Mouse (Mus musculus) forebrain, embryonic 15.5 days (tissue): ENCODE data around the gene Adamts15. TPM values are rescaled to one million over a fixed set of nuclear protein-coding genes. Genes with fewer than 3 reads are reported as not detected.

ENCODE experiments used
- ATAC-seq: fragments of 200-750 bp; cut with Nextera tagmentation; replicated peaks from 2 replicates; pipeline ENCODE4 v1.8.0; 2017; ENCODE audit warnings: mild to moderate bottlenecking, moderate TSS enrichment, moderate library complexity
- H3K27ac ChIP-seq: fragments of 300-500 bp; sonication (generic); replicated peaks from 2 replicates; pipeline ENCODE4 v1.5.1; 2015; ENCODE audit warnings: mild to moderate bottlenecking, inconsistent platforms
- H3K27me3 ChIP-seq: fragments of 300-500 bp; sonication (generic); 2 replicates; pipeline ENCODE4 v1.6.1; 2015; ENCODE audit warnings: inconsistent platforms
- H3K36me3 ChIP-seq: fragments of 300-500 bp; sonication (generic); 2 replicates; pipeline ENCODE4 v1.6.1; 2015; ENCODE audit warnings: mild to moderate bottlenecking, inconsistent platforms
- H3K4me1 ChIP-seq: fragments of 300-500 bp; sonication (generic); 2 replicates; pipeline ENCODE4 v1.6.1; 2015; ENCODE audit warnings: inconsistent platforms
- H3K4me2 ChIP-seq: fragments of 300-500 bp; sonication (generic); replicated peaks from 2 replicates; pipeline ENCODE4 v1.6.1; 2015; ENCODE audit warnings: mild to moderate bottlenecking, inconsistent platforms
- H3K4me3 ChIP-seq: fragments of 300-500 bp; sonication (generic); 2 replicates; pipeline ENCODE4 v1.5.1; 2015; ENCODE audit warnings: mild to moderate bottlenecking, inconsistent platforms
- H3K9ac ChIP-seq: fragments of 300-500 bp; sonication (generic); replicated peaks from 2 replicates; pipeline ENCODE4 v1.6.1; 2015; ENCODE audit warnings: mild to moderate bottlenecking, inconsistent platforms
- H3K9me3 ChIP-seq: fragments of 300-500 bp; sonication (generic); 2 replicates; pipeline ENCODE4 v1.6.1; 2016; ENCODE audit warnings: inconsistent platforms
- WGBS: fragments of 180-500 bp; shearing (Covaris S2); methylation state at CpG from one replicate; pipeline ENCODE4 v1.1.7; 2015; ENCODE audit warnings: mixed read lengths; 5-methylcytosine and 5-hydroxymethylcytosine counted together
- polyA plus RNA-seq: library from polyadenylated mRNA; unstranded; fragments of >200 nt; fragmentation: Nextera tagmentation; extraction: Ambion mirVana; gene quantifications from 2 replicates; pipeline ENCODE4 v1.2.1, GENCODE M21; 2015

The Adamts15 gene
- polyA plus RNA-seq, 1 experiment from 2014 or later, result 3.5 TPM

- WGBS, result 63% methylated on average over 1 of the region's 1 CpGs
- H3K4me1 ChIP-seq, result peaks cover 15% of the 10 kb centered on the region
Observed at GRCm38 (mm10) chr9:30945276-30945675, 23.0 kb upstream of the Adamts15 start.

DNA sequence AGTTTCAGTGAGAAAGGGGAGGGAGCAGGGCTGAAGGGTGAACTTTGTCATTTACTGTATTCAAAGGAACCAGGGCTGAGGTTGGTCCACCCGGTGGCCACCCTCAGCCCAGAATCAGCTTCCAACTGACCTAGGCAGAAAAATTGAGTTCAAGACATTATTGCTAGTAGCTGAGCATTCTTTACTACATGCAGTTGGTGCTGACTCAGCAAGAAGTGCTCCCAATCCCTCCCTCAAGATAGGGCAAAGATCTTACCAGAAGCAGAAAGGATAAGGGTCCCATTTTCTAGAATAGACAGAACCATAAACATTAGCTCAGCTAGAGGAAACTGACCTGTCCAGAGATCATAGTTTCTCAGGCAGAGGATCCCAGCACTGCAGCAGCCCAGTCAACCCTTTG, 22.0 kb upstream of the Adamts15 start:
- ATAC-seq, result no peak
- 0 out of 2 replicates have a peak overlapping the region, but pooled peaks have one; percentile 90 for H3K4me2 ChIP-seq
- WGBS, result 28% methylated on average over 1 of the region's 1 CpGs

More at GRCm38 (mm10) chr9:30945276-30945675, 23.0 kb upstream of the Adamts15 start:
- no peak for ATAC-seq
- Histone ChIP-seq H3K9me3 (no peaks in the 10 kb centered on the region), H3K4me3 (no peak overlapping the region), H3K27ac (no peak overlapping the region), H3K9ac (no peak overlapping the region), H3K4me2 (no peak overlapping the region), H3K36me3 (no peaks in the 10 kb centered on the region), H3K27me3 (peaks cover 39% of the 10 kb centered on the region)

GRCm38 (mm10) chr9:30943341-30943740, 21.1 kb upstream of the Adamts15 start:
- H3K4me3 ChIP-seq, result peak overlapping the region; percentile 57
- H3K9me3 ChIP-seq, result no peaks in the 10 kb centered on the region
- peaks cover 39% of the 10 kb centered on the region for H3K27me3 ChIP-seq
- peak overlapping the region; percentile 90 for H3K4me2 ChIP-seq
- H3K36me3 ChIP-seq, result no peaks in the 10 kb centered on the region
- H3K9ac ChIP-seq, result peak overlapping the region; percentile 66
- no peak overlapping the region for H3K27ac ChIP-seq
- 0 out of 2 replicates have a peak, but pooled peaks have one; percentile 4 for ATAC-seq
- peaks cover 15% of the 10 kb centered on the region for H3K4me1 ChIP-seq
- WGBS, result 2% methylated on average over 14 of the region's 14 CpGs

More for the DNA sequence above, 22.0 kb upstream of the Adamts15 start:
- Histone ChIP-seq H3K36me3 (no peaks in the 10 kb centered on the region), H3K4me3 (no peak overlapping the region; the same call in 1 of the 2 replicates), H3K9ac (no peak overlapping the region), H3K4me1 (peaks cover 15% of the 10 kb centered on the region), H3K27me3 (peaks cover 39% of the 10 kb centered on the region), H3K9me3 (no peaks in the 10 kb centered on the region), H3K27ac (no peak overlapping the region)

DNA sequence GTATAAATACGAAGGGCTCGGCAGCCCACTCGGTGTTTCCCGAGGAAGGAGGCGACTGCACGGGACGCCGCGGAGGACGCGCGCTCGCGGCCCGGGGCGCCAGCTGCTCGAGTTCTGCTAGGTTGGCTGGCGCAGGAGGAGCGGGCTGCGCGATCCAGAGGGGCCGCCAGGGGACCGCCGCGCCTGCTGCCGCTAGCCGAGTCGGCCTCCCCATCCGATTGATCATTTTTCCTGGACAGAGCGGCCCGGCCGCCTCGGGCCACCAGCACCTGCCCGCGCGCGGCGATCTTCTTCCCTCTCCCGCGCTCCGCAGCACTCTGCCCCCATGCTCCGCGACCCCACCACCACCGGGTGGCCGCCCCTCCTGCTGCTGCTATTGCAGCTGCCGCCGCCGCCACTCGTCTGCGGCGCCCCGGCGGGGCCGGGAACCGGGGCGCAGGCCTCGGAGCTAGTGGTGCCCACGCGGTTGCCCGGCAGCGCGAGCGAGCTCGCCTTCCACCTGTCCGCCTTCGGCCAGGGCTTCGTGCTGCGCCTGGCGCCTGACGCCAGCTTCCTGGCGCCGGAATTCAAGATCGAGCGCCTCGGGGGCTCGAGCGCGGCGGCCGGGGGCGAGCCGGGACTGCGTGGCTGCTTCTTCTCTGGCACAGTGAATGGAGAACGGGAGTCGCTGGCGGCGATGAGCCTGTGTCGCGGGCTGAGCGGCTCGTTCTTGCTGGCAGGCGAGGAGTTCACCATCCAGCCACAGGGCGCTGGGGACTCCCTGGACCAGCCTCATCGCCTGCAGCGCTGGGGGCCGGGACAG, 20.5 kb upstream of the Adamts15 start, which contains the start of gene Adamts8:
Gene Adamts8 (plus strand): TSS at position 51 of the 802 bp plus-strand sequence.
- peaks cover 15% of the 10 kb centered on the region for H3K4me1 ChIP-seq
- H3K4me3 ChIP-seq, result peak within 1 kb of the TSS; percentile 57
- H3K9ac ChIP-seq, result peak within 1 kb of the TSS; percentile 66
- no peak within 1 kb of the TSS for H3K27ac ChIP-seq
- H3K9me3 ChIP-seq, result no peaks in the 10 kb centered on the region
- under 1% methylated on average over 96 of the region's 96 CpGs for WGBS
- H3K27me3 ChIP-seq, result peaks cover 39% of the 10 kb centered on the region
- peak; percentile 87 for ATAC-seq
- no peaks in the 10 kb centered on the region for H3K36me3 ChIP-seq
- peak within 1 kb of the TSS; percentile 90 for H3K4me2 ChIP-seq

- peaks cover 33% of the 10 kb centered on the region for H3K27me3 ChIP-seq
- ATAC-seq, result 0 out of 2 replicates have a peak, but pooled peaks have one; percentile 43
Observed at GRCm38 (mm10) chr9:30940328-30940727, 18.1 kb upstream of the Adamts15 start.

DNA sequence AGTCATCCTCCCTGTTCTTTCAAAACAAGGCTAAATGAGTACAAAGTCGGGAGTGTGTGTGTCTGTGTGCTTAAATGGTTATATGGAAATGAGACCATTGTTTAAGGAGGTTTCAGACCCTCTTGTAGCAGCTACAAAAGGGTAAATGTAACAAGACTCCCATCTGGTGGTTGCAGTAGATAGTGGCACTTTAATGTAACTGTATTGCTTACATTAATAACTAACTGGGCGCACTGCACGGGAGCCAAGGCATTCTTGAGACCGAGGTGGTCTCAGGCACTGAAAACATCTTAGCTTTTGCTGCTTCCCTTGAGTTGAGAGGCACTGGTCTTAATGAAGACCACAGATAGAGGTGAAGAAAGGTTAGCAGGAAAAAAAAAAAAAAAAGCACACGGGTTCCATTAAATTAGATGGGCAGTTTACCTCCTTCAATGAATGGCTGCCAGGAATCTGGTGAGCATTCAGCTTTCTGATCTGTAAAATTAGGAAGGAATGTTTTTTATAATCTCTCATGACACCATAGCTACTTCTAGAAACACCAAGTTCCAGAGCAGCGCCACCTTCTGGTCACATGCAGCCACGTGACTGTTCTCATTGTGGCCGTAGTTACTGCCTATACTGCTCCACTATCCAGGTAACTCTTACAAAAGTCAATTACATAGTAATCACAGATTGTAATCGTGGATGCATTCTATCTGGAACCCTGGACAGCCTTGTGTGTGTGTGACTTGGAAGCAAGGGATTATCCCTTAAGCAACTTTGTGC, 14.6 kb upstream of the Adamts15 start:
- H3K9ac ChIP-seq, result no peak overlapping the region
- H3K4me3 ChIP-seq, result no peak overlapping the region
- no peak overlapping the region for H3K4me2 ChIP-seq
- no peaks in the 10 kb centered on the region for H3K9me3 ChIP-seq
- H3K36me3 ChIP-seq, result no peaks in the 10 kb centered on the region
- no peak overlapping the region for H3K27ac ChIP-seq
- ATAC-seq, result peak; percentile 70
- H3K27me3 ChIP-seq, result peaks cover 15% of the 10 kb centered on the region
- WGBS, result 35% methylated on average over 9 of the region's 9 CpGs
- 0 out of 2 replicates have a peak, but pooled peaks cover under 1% of the 10 kb centered on the region for H3K4me1 ChIP-seq

More at GRCm38 (mm10) chr9:30940328-30940727, 18.1 kb upstream of the Adamts15 start:
- Histone ChIP-seq H3K36me3 (no peaks in the 10 kb centered on the region), H3K4me1 (peaks cover 15% of the 10 kb centered on the region), H3K9me3 (no peaks in the 10 kb centered on the region), H3K27ac (no peak overlapping the region), H3K4me2 (no peak overlapping the region), H3K9ac (no peak overlapping the region), H3K4me3 (no peak overlapping the region)
- 8% methylated on average over 6 of the region's 6 CpGs for WGBS

DNA sequence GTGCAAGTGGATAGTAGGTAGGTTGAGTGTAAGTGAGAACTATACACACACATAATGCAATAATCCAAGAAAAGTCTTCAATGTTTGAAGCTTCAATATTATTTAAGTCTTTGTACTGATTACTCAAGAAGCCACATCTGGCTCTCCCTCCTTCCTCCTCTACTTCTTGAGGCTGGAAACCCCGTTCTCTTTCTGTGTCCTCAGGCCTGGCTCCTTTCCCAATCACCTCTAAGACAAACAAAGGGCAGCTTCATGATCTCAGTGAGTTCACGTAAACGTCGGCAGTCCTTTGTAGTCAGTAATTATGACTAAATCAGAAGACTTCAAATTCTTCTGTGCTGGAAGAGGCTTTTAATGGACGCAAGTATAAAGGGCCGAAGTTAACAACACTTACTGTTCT, 12.6 kb upstream of the Adamts15 start:
- H3K4me2 ChIP-seq, result no peak overlapping the region
- H3K36me3 ChIP-seq, result no peaks in the 10 kb centered on the region
- ATAC-seq, result no peak
- no peak overlapping the region for H3K4me3 ChIP-seq
- H3K27me3 ChIP-seq, result no peaks in the 10 kb centered on the region
- WGBS, result 29% methylated on average over 6 of the region's 6 CpGs
- H3K9me3 ChIP-seq, result no peaks in the 10 kb centered on the region
- no peak overlapping the region for H3K27ac ChIP-seq
- H3K9ac ChIP-seq, result no peak overlapping the region
- no peaks in the 10 kb centered on the region for H3K4me1 ChIP-seq

DNA sequence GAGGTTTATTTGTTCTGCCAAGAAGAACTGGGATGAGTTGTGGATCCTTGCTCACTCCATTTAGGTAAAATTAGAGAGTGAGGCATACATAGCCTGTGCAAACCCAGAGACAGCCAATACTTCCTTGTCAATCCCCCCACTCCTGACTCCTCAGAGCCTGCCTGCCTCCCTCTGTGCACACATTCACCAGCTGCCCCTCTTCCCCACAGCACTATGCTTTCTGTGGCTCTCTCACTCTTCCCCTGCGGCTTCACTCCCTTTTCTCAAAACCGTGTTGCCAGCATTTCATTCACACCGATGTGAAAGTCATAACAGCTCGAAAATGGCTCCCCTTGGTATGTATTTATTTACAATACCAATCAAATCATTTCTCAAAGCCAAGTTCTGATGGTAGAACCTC, 10.1 kb upstream of the Adamts15 start:
- Histone ChIP-seq H3K27me3 (no peaks in the 10 kb centered on the region), H3K4me3 (no peak overlapping the region), H3K9me3 (no peaks in the 10 kb centered on the region), H3K9ac (no peak overlapping the region), H3K27ac (no peak overlapping the region), H3K4me2 (no peak overlapping the region), H3K4me1 (no peaks in the 10 kb centered on the region), H3K36me3 (no peaks in the 10 kb centered on the region)
- WGBS, result 73% methylated on average over 4 of the region's 4 CpGs
- no peak for ATAC-seq

DNA sequence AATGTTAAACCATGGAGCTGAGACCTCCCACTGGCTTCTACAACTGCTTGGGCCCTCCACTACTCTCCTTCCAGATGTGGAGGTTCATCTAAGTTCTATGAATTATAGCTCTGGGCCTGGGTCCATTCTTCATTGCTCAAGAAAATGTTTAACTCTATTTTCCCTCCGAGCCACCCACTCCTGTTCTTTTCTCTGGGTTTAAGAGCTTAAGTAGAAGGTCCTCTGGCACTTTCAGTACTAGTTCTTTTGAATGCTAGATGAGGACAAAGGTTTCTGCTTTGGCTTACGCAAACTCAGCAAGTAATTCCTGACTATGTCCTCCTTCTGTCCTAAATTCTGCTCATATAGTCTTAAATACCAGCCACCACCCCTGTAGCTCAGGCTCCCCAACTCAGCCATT, 6.5 kb upstream of the Adamts15 start:
- no peak overlapping the region for H3K4me3 ChIP-seq
- 87% methylated on average over 2 of the region's 2 CpGs for WGBS
- no peaks in the 10 kb centered on the region for H3K9me3 ChIP-seq
- H3K4me1 ChIP-seq, result no peaks in the 10 kb centered on the region
- no peak for ATAC-seq
- H3K27ac ChIP-seq, result no peak overlapping the region
- H3K27me3 ChIP-seq, result no peaks in the 10 kb centered on the region
- no peaks in the 10 kb centered on the region for H3K36me3 ChIP-seq
- no peak overlapping the region for H3K9ac ChIP-seq
- no peak overlapping the region for H3K4me2 ChIP-seq

GRCm38 (mm10) chr9:30921261-30922103, 770 bp downstream of the Adamts15 start:
- H3K9me3 ChIP-seq, result no peaks in the 10 kb centered on the region
- no peaks in the 10 kb centered on the region for H3K36me3 ChIP-seq
- peaks cover 22% of the 10 kb centered on the region for H3K4me1 ChIP-seq
- WGBS, result 5% methylated on average over 56 of the region's 56 CpGs
- H3K9ac ChIP-seq, result peak overlapping the region; percentile 50
- peak overlapping the region; percentile 99 for H3K4me2 ChIP-seq
- peak overlapping the region; percentile 61 for H3K4me3 ChIP-seq
- H3K27ac ChIP-seq, result no peak overlapping the region
- peak; percentile 57 for ATAC-seq
- H3K27me3 ChIP-seq, result peaks cover 32% of the 10 kb centered on the region

DNA sequence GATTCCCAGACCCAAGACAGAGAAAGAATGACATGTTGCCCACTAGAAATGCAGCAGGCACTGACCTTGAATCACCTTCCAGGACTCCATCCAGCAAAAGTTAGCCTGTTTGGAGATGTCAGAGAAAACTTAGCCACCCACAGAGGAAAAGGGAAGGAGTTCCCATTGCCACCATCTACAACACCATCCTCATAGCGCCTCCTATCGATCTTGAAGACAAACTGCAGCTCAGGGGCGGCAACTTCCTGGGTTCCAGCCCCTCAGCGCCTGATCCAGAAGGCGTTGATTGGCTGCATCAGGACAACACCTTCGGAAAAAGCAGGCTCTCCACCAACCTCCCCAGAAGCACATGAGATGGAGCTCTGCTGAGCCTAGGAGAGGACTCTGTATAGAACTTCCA, 1.5 kb downstream of the Adamts15 start:
- Histone ChIP-seq H3K27ac (no peak overlapping the region), H3K9ac (no peak overlapping the region), H3K4me3 (0 out of 2 replicates have a peak overlapping the region, but pooled peaks have one; percentile 61), H3K27me3 (peaks cover 32% of the 10 kb centered on the region), H3K4me1 (peaks cover 22% of the 10 kb centered on the region), H3K9me3 (no peaks in the 10 kb centered on the region), H3K4me2 (peak overlapping the region; percentile 99), H3K36me3 (no peaks in the 10 kb centered on the region)
- WGBS, result 27% methylated on average over 6 of the region's 6 CpGs
- no peak for ATAC-seq
